Mouse (Mus musculus) kidney, adult 2 months (tissue): Measurements from ENCODE around the gene Atrnl1.

Source experiments
- CTCF ChIP-seq: fragments of 200-500 bp; conservative IDR thresholded peaks from 2 replicates; pipeline ENCODE4 v1.5.1; 2011; ENCODE audit warnings: low read depth, mild to moderate bottlenecking, control low read depth, low read length, moderate library complexity, mixed read lengths; ENCODE audit not compliant: insufficient read depth, insufficient read length
- POLR2A ChIP-seq: fragments of 200-500 bp; IDR thresholded peaks from one replicate; pipeline ENCODE4 v1.6.1; 2011; ENCODE audit warnings: low read depth, low read length, control low read depth

DNA sequence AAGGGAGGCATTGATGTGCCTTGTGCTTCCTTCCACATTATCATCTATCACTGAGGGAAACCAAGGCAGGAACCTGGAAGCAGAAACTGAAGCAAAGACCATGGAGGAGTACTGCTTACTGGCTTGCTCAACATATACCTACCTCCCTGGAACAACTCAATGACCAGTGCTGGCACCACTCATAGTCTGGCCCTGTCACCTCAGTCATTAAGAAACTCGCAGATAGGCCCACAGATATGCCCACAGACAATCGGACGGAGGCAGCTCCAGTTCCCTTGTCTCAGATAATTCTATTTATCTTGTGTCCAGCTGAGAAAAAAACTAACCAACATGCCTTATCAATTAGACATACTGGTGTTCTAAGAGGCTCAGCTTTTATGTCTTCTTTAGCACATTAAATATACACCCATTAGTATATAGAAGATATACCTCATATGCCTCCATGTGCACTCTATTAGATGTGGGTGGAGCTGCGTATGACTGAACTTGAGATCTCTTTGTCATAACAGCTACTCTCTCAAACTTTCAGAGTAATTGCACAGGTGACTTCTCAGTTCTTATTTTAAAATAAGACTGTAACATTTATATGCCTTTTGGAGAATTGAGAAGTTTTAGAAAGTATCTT is 334.9 kb downstream of the Atrnl1 start:
- TF ChIP-seq POLR2A, result no peak
- TF ChIP-seq CTCF, result no peak
